Mouse (Mus musculus): ENCODE data around the gene Tent4a. TPM values are rescaled to one million over a fixed set of nuclear protein-coding genes. Genes with fewer than 3 reads are reported as not detected.
"Not testable (repeated sequence)": the region's sequence is repeated elsewhere in the genome, so short reads cannot be mapped to it uniquely, and the experiment has no call there.

Gene Tent4a
- 25.4 and 26.3 TPM in 2 replicates for polyA plus RNA-seq (2012; rRNA removed)

GRCm38 (mm10) chr13:69534334-69534653 lies at the start of gene Tent4a:
TSS of gene Tent4a (minus strand) at chr13:69534617.
- Histone ChIP-seq H3K27ac (ENCODE audit: insufficient read depth, low read length) (peak within 1 kb of the TSS; percentile 92), H3K4me3 (ENCODE audit: insufficient read depth, low read length) (peak within 1 kb of the TSS; percentile 54), H3K4me1 (ENCODE audit: control insufficient read depth, insufficient read depth, low read length) (peaks cover 12% of the 10 kb centered on the region; the same call in 1 of the 2 replicates)
- TF ChIP-seq CTCF (IDR thresholded peaks at IDR 0.05; ENCODE audit: extremely low read depth, insufficient read depth, low read length), result no peak
- no peak for TF ChIP-seq POLR2A (IDR thresholded peaks at IDR 0.05; ENCODE audit: extremely low read depth, insufficient read depth, low read length)

DNA sequence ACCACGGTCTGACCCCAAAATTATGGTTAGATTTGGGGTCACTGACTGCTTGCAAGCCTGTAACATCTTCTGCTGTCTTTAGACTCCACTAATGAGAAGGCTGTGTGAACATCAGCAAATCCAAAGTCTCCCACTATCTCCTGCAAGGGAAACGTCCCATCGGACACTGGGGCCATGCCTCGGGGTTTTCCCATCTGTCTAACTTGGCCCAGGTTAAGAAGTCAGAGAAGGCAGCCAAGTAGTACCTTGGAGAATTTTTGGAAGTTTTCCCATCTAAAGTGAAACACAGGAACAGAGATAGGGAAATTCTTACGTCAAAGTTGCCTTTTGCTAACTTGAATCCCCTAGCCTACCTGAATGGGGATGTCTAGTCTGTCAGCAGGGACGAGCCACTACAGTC lies 49.2 kb upstream of the Tent4a start:
- Histone ChIP-seq H3K4me3 (ENCODE audit: insufficient read depth, low read length) (no peak overlapping the region), H3K27ac (ENCODE audit: insufficient read depth, low read length) (no peak overlapping the region), H3K4me1 (ENCODE audit: control insufficient read depth, insufficient read depth, low read length) (no peaks in the 10 kb centered on the region)
- TF ChIP-seq POLR2A (IDR thresholded peaks at IDR 0.05; ENCODE audit: extremely low read depth, insufficient read depth, low read length), result no peak
- TF ChIP-seq CTCF (IDR thresholded peaks at IDR 0.05; ENCODE audit: extremely low read depth, insufficient read depth, low read length), result no peak

DNA sequence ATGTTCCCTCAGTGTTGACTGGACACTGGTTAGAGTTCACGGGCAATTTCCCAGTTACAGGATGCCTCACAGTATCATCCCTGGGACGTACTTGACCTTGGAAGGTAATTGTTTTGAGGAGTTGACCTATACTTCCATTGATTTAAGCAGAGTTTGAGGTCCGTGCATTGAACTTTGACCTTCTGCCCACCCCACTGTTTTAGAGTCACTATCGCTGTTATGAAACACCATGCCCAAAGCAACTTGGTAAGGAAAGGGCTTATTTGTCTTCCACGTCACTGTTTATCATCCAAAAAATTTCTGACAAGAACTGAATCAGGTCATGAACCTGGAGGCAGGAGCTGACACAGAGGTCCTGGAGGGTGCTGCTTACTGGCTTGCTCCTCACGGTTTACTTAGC lies 48.0 kb upstream of the Tent4a start:
- Histone ChIP-seq H3K27ac (ENCODE audit: insufficient read depth, low read length) (no peak overlapping the region), H3K4me3 (ENCODE audit: insufficient read depth, low read length) (no peak overlapping the region), H3K4me1 (ENCODE audit: control insufficient read depth, insufficient read depth, low read length) (no peaks in the 10 kb centered on the region)
- TF ChIP-seq POLR2A (IDR thresholded peaks at IDR 0.05; ENCODE audit: extremely low read depth, insufficient read depth, low read length), result no peak
- TF ChIP-seq CTCF (IDR thresholded peaks at IDR 0.05; ENCODE audit: extremely low read depth, insufficient read depth, low read length), result no peak

DNA sequence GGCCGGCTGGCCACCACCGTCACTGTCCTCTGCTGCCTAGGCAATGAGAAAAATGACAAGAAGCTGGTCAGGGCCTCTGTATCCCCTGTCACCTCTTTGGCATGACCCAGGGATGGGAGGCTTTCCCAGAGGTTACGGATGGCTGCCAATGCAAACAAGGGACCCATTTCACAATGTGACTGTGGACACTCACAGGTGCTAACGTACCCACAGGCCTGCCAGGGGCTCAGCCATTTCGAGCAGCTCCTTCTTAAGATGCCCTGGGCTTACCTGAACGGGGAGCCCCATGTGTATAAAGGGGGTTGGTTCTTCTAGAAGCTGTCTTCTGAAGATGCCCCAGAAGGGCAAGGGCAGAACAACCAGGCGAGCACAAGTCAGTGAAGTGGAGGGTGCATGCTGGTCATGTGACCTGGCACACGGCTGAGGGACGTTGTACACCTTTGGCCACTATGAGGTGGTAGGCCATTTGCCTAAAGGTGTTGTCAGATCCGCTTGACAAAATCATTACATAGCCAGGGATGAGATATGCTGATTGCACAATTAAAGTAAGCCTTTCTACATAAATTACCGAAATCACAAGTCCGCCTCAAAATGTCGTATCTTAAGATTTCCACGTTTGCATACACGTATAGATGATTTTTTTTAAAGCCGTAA lies 42.9 kb upstream of the Tent4a start:
- Histone ChIP-seq H3K4me1 (ENCODE audit: control insufficient read depth, insufficient read depth, low read length) (no peaks in the 10 kb centered on the region), H3K27ac (ENCODE audit: insufficient read depth, low read length) (no peak overlapping the region), H3K4me3 (ENCODE audit: insufficient read depth, low read length) (no peak overlapping the region)
- TF ChIP-seq POLR2A (IDR thresholded peaks at IDR 0.05; ENCODE audit: extremely low read depth, insufficient read depth, low read length) (no peak), CTCF (IDR thresholded peaks at IDR 0.05; ENCODE audit: extremely low read depth, insufficient read depth, low read length) (no peak)

DNA sequence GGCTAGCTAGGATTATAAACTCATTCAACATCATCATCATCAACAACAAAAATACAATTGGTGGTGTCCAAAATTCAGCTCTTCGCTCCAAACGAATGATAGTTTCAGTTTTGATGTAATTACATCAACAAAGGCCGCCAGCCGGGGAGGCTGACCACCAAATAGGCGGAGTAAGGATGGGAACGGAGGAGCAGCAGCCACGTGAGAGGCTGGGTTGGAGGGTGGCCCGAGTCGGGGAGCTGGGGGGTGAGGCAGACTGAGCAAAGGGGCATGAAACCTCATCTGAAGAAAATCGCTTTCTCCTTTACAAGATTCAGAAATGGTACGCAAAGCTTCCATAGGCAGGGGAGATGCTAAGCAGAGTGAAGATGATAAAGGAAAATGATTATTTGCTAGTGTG lies 42.3 kb upstream of the Tent4a start:
- H3K27ac ChIP-seq (ENCODE audit: insufficient read depth, low read length), result no peak overlapping the region
- TF ChIP-seq CTCF (IDR thresholded peaks at IDR 0.05; ENCODE audit: extremely low read depth, insufficient read depth, low read length) (no peak), POLR2A (IDR thresholded peaks at IDR 0.05; ENCODE audit: extremely low read depth, insufficient read depth, low read length) (no peak)
- H3K4me3 ChIP-seq (ENCODE audit: insufficient read depth, low read length), result no peak overlapping the region
- H3K4me1 ChIP-seq (ENCODE audit: control insufficient read depth, insufficient read depth, low read length), result no peaks in the 10 kb centered on the region

- no peak for TF ChIP-seq CTCF (IDR thresholded peaks at IDR 0.05; ENCODE audit: extremely low read depth, insufficient read depth, low read length)
- no peak for TF ChIP-seq POLR2A (IDR thresholded peaks at IDR 0.05; ENCODE audit: extremely low read depth, insufficient read depth, low read length)
- no peak overlapping the region for H3K27ac ChIP-seq (ENCODE audit: insufficient read depth, low read length)
- H3K4me3 ChIP-seq (ENCODE audit: insufficient read depth, low read length), result no peak overlapping the region
- no peaks in the 10 kb centered on the region for H3K4me1 ChIP-seq (ENCODE audit: control insufficient read depth, insufficient read depth, low read length)
Observed at GRCm38 (mm10) chr13:69572594-69572993, 38.2 kb upstream of the Tent4a start.

DNA sequence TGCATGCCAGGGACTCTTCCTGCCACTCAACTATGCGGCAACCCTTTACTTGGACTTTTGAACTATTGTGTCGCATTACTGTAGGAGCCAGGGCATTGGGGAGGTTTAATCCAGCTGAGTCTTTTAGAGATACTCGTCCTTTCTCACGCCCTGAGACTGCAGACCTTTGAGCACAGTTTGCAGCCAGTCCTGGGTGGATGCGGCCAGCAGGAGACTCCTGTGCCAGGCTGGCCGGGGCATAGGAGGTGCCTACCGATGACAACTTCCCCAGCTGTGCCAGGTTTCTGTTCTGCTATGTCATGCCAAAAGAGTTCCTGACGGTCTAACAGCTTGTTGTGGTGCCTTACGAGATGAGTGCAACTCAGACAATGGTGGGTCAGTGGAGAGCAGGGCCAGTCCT lies 34.8 kb upstream of the Tent4a start:
- no peak for TF ChIP-seq CTCF (IDR thresholded peaks at IDR 0.05; ENCODE audit: extremely low read depth, insufficient read depth, low read length)
- TF ChIP-seq POLR2A (IDR thresholded peaks at IDR 0.05; ENCODE audit: extremely low read depth, insufficient read depth, low read length), result no peak
- Histone ChIP-seq H3K27ac (ENCODE audit: insufficient read depth, low read length) (no peak overlapping the region), H3K4me3 (ENCODE audit: insufficient read depth, low read length) (no peak overlapping the region), H3K4me1 (ENCODE audit: control insufficient read depth, insufficient read depth, low read length) (no peaks in the 10 kb centered on the region)

DNA sequence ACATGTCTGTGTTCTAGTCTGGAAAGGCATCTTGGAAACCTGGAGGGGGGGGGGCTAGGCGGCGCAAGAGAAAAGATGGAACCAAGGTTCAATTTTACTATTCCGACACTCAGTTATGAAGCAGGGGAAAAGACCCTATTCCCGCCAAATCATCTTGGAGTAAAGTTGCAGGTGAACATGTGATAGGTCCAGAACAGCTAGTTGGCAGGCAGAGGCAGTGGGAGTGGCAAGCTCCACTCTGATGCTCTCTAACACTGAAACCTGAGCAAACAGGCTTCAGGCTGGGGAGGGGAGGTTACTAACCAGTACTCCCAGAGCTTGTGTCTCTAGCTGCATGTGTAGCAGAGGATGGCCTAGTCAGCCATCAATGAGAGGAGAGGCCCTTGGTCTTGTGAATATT lies 31.0 kb upstream of the Tent4a start:
- not testable (repeated sequence) for H3K27ac ChIP-seq (ENCODE audit: insufficient read depth, low read length); H3K4me3 ChIP-seq (ENCODE audit: insufficient read depth, low read length); H3K4me1 ChIP-seq (ENCODE audit: control insufficient read depth, insufficient read depth, low read length)

- Histone ChIP-seq H3K27ac (ENCODE audit: insufficient read depth, low read length) (no peak overlapping the region), H3K4me3 (ENCODE audit: insufficient read depth, low read length) (no peak overlapping the region), H3K4me1 (ENCODE audit: control insufficient read depth, insufficient read depth, low read length) (peaks cover 2% of the 10 kb centered on the region)
- TF ChIP-seq CTCF (IDR thresholded peaks at IDR 0.05; ENCODE audit: extremely low read depth, insufficient read depth, low read length) (no peak), POLR2A (IDR thresholded peaks at IDR 0.05; ENCODE audit: extremely low read depth, insufficient read depth, low read length) (no peak)
Observed at GRCm38 (mm10) chr13:69564573-69564972, 30.2 kb upstream of the Tent4a start.

DNA sequence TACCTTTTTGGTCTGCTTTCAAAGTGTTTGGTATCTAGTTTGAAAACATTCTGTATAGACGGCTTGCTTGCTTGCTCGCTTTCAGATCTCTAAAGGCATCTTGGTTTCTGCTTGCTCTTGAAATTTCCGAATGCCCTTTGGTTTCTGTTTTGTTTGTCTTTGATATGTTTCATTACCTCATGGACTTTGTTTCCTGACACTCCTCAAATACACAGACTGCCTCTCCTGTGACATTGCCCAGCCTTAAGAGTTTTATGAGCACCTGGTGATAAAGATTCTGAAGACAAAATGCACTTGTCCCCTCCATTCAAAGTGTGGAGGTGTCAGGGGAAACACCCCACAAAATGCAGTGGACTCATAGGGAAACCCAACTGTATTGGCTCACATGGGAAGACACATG lies 29.5 kb upstream of the Tent4a start:
- TF ChIP-seq CTCF (IDR thresholded peaks at IDR 0.05; ENCODE audit: extremely low read depth, insufficient read depth, low read length) (no peak), POLR2A (IDR thresholded peaks at IDR 0.05; ENCODE audit: extremely low read depth, insufficient read depth, low read length) (no peak)
- Histone ChIP-seq H3K27ac (ENCODE audit: insufficient read depth, low read length) (no peak overlapping the region), H3K4me1 (ENCODE audit: control insufficient read depth, insufficient read depth, low read length) (peaks cover 2% of the 10 kb centered on the region), H3K4me3 (ENCODE audit: insufficient read depth, low read length) (no peak overlapping the region)
